Mouse (Mus musculus) intestine, embryonic 15.5 days (tissue): ENCODE measurements around the gene Col27a1. TPM values are rescaled to one million over a fixed set of nuclear protein-coding genes. Genes with fewer than 3 reads are reported as not detected.

Source experiments
- ATAC-seq: fragments of 200-750 bp; cut with Nextera tagmentation; 2 replicates; pipeline ENCODE4 v1.8.0; 2017; ENCODE audit warnings: moderate TSS enrichment, moderate library complexity
- H3K27ac ChIP-seq: fragments of 300-500 bp; sonication (generic); 2 replicates; pipeline ENCODE4 v1.5.1; 2015; ENCODE audit warnings: mild to moderate bottlenecking, inconsistent platforms
- H3K27me3 ChIP-seq: fragments of 300-500 bp; sonication (generic); replicated peaks from 2 replicates; pipeline ENCODE4 v1.6.1; 2015; ENCODE audit warnings: inconsistent platforms
- H3K36me3 ChIP-seq: fragments of 300-500 bp; sonication (generic); 2 replicates; pipeline ENCODE4 v1.6.1; 2015; ENCODE audit warnings: inconsistent platforms
- H3K4me1 ChIP-seq: fragments of 300-500 bp; sonication (generic); replicated peaks from 2 replicates; pipeline ENCODE4 v1.6.1; 2015; ENCODE audit warnings: inconsistent platforms
- H3K4me2 ChIP-seq: fragments of 300-500 bp; sonication (generic); replicated peaks from 2 replicates; pipeline ENCODE4 v1.6.1; 2015; ENCODE audit warnings: mild to moderate bottlenecking, inconsistent platforms
- H3K4me3 ChIP-seq: fragments of 300-500 bp; sonication (generic); replicated peaks from 2 replicates; pipeline ENCODE4 v1.5.1; 2015; ENCODE audit warnings: inconsistent platforms
- H3K9ac ChIP-seq: fragments of 300-500 bp; sonication (generic); 2 replicates; pipeline ENCODE4 v1.6.1; 2015; ENCODE audit warnings: inconsistent platforms
- H3K9me3 ChIP-seq: fragments of 300-500 bp; sonication (generic); 2 replicates; pipeline ENCODE4 v1.6.1; 2016; ENCODE audit warnings: inconsistent platforms
- WGBS: fragments of 180-500 bp; shearing (Covaris S2); methylation state at CpG from one replicate; pipeline ENCODE4 v1.1.7; 2015; 5-methylcytosine and 5-hydroxymethylcytosine counted together
- polyA plus RNA-seq: library from polyadenylated mRNA; unstranded; fragments of >200 nt; fragmentation: Nextera tagmentation; extraction: Ambion mirVana; gene quantifications from 2 replicates; pipeline ENCODE4 v1.2.1, GENCODE M21; 2015

Col27a1 gene
- polyA plus RNA-seq, 1 experiment from 2014 or later: 13.1 TPM

GRCm38 (mm10) chr4:63268777-63269176 lies 55.0 kb downstream of the Col27a1 start:
- WGBS: 76% methylated on average over 4 of the region's 4 CpGs
- no peak for ATAC-seq
- Histone ChIP-seq H3K4me3 (no peak overlapping the region), H3K4me1 (no peaks in the 10 kb centered on the region), H3K27me3 (no peaks in the 10 kb centered on the region), H3K9me3 (no peaks in the 10 kb centered on the region), H3K9ac (no peak overlapping the region), H3K4me2 (no peak overlapping the region), H3K36me3 (peaks cover 21% of the 10 kb centered on the region), H3K27ac (no peak overlapping the region)

GRCm38 (mm10) chr4:63274516-63274915 lies 60.7 kb downstream of the Col27a1 start:
- Histone ChIP-seq H3K4me2 (no peak overlapping the region), H3K4me1 (no peaks in the 10 kb centered on the region), H3K9ac (no peak overlapping the region), H3K27me3 (no peaks in the 10 kb centered on the region), H3K36me3 (peaks cover 20% of the 10 kb centered on the region), H3K27ac (no peak overlapping the region), H3K4me3 (no peak overlapping the region), H3K9me3 (no peaks in the 10 kb centered on the region)
- WGBS: 65% methylated on average over 1 of the region's 1 CpGs
- ATAC-seq: no peak

GRCm38 (mm10) chr4:63275251-63275650 lies 61.4 kb downstream of the Col27a1 start:
- no peak overlapping the region for H3K9ac ChIP-seq
- no peaks in the 10 kb centered on the region for H3K9me3 ChIP-seq
- H3K4me3 ChIP-seq: no peak overlapping the region
- no peaks in the 10 kb centered on the region for H3K4me1 ChIP-seq
- peaks cover 18% of the 10 kb centered on the region for H3K36me3 ChIP-seq
- H3K4me2 ChIP-seq: no peak overlapping the region
- no peak for ATAC-seq
- H3K27me3 ChIP-seq: no peaks in the 10 kb centered on the region
- H3K27ac ChIP-seq: no peak overlapping the region
- 62% methylated on average over 8 of the region's 8 CpGs for WGBS

GRCm38 (mm10) chr4:63276571-63276970 lies 62.8 kb downstream of the Col27a1 start:
- Histone ChIP-seq H3K4me1 (no peaks in the 10 kb centered on the region), H3K4me2 (no peak overlapping the region), H3K27ac (no peak overlapping the region), H3K4me3 (no peak overlapping the region), H3K36me3 (peaks cover 24% of the 10 kb centered on the region), H3K27me3 (no peaks in the 10 kb centered on the region), H3K9ac (no peak overlapping the region), H3K9me3 (no peaks in the 10 kb centered on the region)
- WGBS: 80% methylated on average over 1 of the region's 1 CpGs
- ATAC-seq: no peak

GRCm38 (mm10) chr4:63278821-63279220 lies 65.0 kb downstream of the Col27a1 start:
- no peaks in the 10 kb centered on the region for H3K9me3 ChIP-seq
- H3K27ac ChIP-seq: no peak overlapping the region
- H3K9ac ChIP-seq: no peak overlapping the region
- no peaks in the 10 kb centered on the region for H3K27me3 ChIP-seq
- no peak overlapping the region for H3K4me2 ChIP-seq
- peaks cover 15% of the 10 kb centered on the region; the same call in 1 of the 2 replicates for H3K36me3 ChIP-seq
- 0 out of 2 replicates have a peak, but pooled peaks have one; percentile 20 for ATAC-seq
- no peak overlapping the region for H3K4me3 ChIP-seq
- H3K4me1 ChIP-seq: no peaks in the 10 kb centered on the region
- WGBS: 70% methylated on average over 7 of the region's 7 CpGs

- Histone ChIP-seq H3K27ac (no peak overlapping the region), H3K9me3 (no peaks in the 10 kb centered on the region), H3K27me3 (no peaks in the 10 kb centered on the region), H3K4me1 (no peaks in the 10 kb centered on the region), H3K9ac (no peak overlapping the region), H3K36me3 (peaks cover 27% of the 10 kb centered on the region), H3K4me3 (no peak overlapping the region), H3K4me2 (no peak overlapping the region)
- ATAC-seq: no peak
- 81% methylated on average over 6 of the region's 6 CpGs for WGBS
Observed at GRCm38 (mm10) chr4:63281694-63282093, 67.9 kb downstream of the Col27a1 start.

GRCm38 (mm10) chr4:63283319-63283718 lies 69.5 kb downstream of the Col27a1 start:
- 83% methylated on average over 5 of the region's 5 CpGs for WGBS
- Histone ChIP-seq H3K36me3 (peaks cover 28% of the 10 kb centered on the region), H3K27ac (no peak overlapping the region), H3K4me3 (no peak overlapping the region), H3K4me1 (no peaks in the 10 kb centered on the region), H3K27me3 (no peaks in the 10 kb centered on the region), H3K9ac (no peak overlapping the region), H3K9me3 (no peaks in the 10 kb centered on the region), H3K4me2 (no peak overlapping the region)
- ATAC-seq: no peak

GRCm38 (mm10) chr4:63286034-63286433 lies 72.2 kb downstream of the Col27a1 start:
- Histone ChIP-seq H3K4me1 (peaks cover 4% of the 10 kb centered on the region), H3K36me3 (peaks cover 31% of the 10 kb centered on the region), H3K9me3 (no peaks in the 10 kb centered on the region), H3K4me2 (no peak overlapping the region), H3K9ac (no peak overlapping the region), H3K4me3 (no peak overlapping the region), H3K27ac (no peak overlapping the region), H3K27me3 (no peaks in the 10 kb centered on the region)
- no peak for ATAC-seq
- 83% methylated on average over 4 of the region's 4 CpGs for WGBS

GRCm38 (mm10) chr4:63288497-63288896 lies 74.7 kb downstream of the Col27a1 start:
- H3K9ac ChIP-seq: no peak overlapping the region
- WGBS: 89% methylated on average over 5 of the region's 5 CpGs
- peaks cover 4% of the 10 kb centered on the region for H3K4me1 ChIP-seq
- no peak overlapping the region for H3K4me2 ChIP-seq
- H3K9me3 ChIP-seq: no peaks in the 10 kb centered on the region
- H3K27ac ChIP-seq: no peak overlapping the region
- no peak for ATAC-seq
- H3K36me3 ChIP-seq: peaks cover 26% of the 10 kb centered on the region
- no peaks in the 10 kb centered on the region for H3K27me3 ChIP-seq
- no peak overlapping the region for H3K4me3 ChIP-seq

- no peaks in the 10 kb centered on the region for H3K27me3 ChIP-seq
- no peak overlapping the region for H3K9ac ChIP-seq
- H3K27ac ChIP-seq: peak overlapping the region; percentile 65
- H3K4me3 ChIP-seq: no peak overlapping the region
- no peak overlapping the region for H3K4me2 ChIP-seq
- 67% methylated on average over 2 of the region's 2 CpGs for WGBS
- H3K9me3 ChIP-seq: no peaks in the 10 kb centered on the region
- H3K36me3 ChIP-seq: peaks cover 25% of the 10 kb centered on the region
- no peak for ATAC-seq
- H3K4me1 ChIP-seq: peaks cover 4% of the 10 kb centered on the region
Observed at GRCm38 (mm10) chr4:63290081-63290480, 76.3 kb downstream of the Col27a1 start.

GRCm38 (mm10) chr4:63291075-63291474 lies 77.3 kb downstream of the Col27a1 start:
- no peak overlapping the region for H3K9ac ChIP-seq
- WGBS: 53% methylated on average over 7 of the region's 7 CpGs
- no peak overlapping the region for H3K4me2 ChIP-seq
- peaks cover 22% of the 10 kb centered on the region for H3K36me3 ChIP-seq
- peaks cover 4% of the 10 kb centered on the region for H3K4me1 ChIP-seq
- no peaks in the 10 kb centered on the region for H3K9me3 ChIP-seq
- no peaks in the 10 kb centered on the region for H3K27me3 ChIP-seq
- H3K27ac ChIP-seq: 0 out of 2 replicates have a peak overlapping the region, but pooled peaks have one; percentile 65
- peak; percentile 85 for ATAC-seq
- H3K4me3 ChIP-seq: no peak overlapping the region

GRCm38 (mm10) chr4:63291658-63292057 lies 77.9 kb downstream of the Col27a1 start:
- Histone ChIP-seq H3K36me3 (peaks cover 16% of the 10 kb centered on the region), H3K27ac (peak overlapping the region; percentile 19; the same call in 1 of the 2 replicates)
- no peak for ATAC-seq

GRCm38 (mm10) chr4:63295641-63296040 lies 81.8 kb downstream of the Col27a1 start:
- H3K4me3 ChIP-seq: no peak overlapping the region
- 71% methylated on average over 1 of the region's 1 CpGs for WGBS
- no peak overlapping the region for H3K27ac ChIP-seq
- no peak overlapping the region for H3K9ac ChIP-seq
- H3K4me1 ChIP-seq: no peaks in the 10 kb centered on the region; the same call in 1 of the 2 replicates
- ATAC-seq: no peak
- H3K9me3 ChIP-seq: no peaks in the 10 kb centered on the region
- no peak overlapping the region for H3K4me2 ChIP-seq
- peaks cover 10% of the 10 kb centered on the region; the same call in 1 of the 2 replicates for H3K36me3 ChIP-seq
- no peaks in the 10 kb centered on the region for H3K27me3 ChIP-seq

More at GRCm38 (mm10) chr4:63291658-63292057, 77.9 kb downstream of the Col27a1 start:
- no peak overlapping the region for H3K4me2 ChIP-seq
- no peaks in the 10 kb centered on the region for H3K27me3 ChIP-seq
- H3K9ac ChIP-seq: no peak overlapping the region
- WGBS: 89% methylated on average over 4 of the region's 4 CpGs
- no peaks in the 10 kb centered on the region for H3K9me3 ChIP-seq
- H3K4me3 ChIP-seq: no peak overlapping the region
- H3K4me1 ChIP-seq: peaks cover 4% of the 10 kb centered on the region
